Mouse (Mus musculus): ENCODE data around the gene Ric1. TPM values are rescaled to one million over a fixed set of nuclear protein-coding genes. Genes with fewer than 3 reads are reported as not detected.
"Not testable (repeated sequence)": the region's sequence is repeated elsewhere in the genome, so short reads cannot be mapped to it uniquely, and the experiment has no call there.

Ric1 gene
- polyA plus RNA-seq, 1 experiment from 2014 or later, result 7.6 TPM

GRCm38 (mm10) chr19:29515991-29516390 is 6.1 kb upstream of the Ric1 start:
- Histone ChIP-seq H3K27ac (ENCODE audit: low read depth, low read length) (no peak overlapping the region), H3K4me2 (no peak overlapping the region), H3K36me3 (ENCODE audit: control insufficient read depth, insufficient read depth, low read length) (no peaks in the 10 kb centered on the region), H3K27me3 (replicated peaks; ENCODE audit: control insufficient read depth, insufficient read depth, low read length) (no peaks in the 10 kb centered on the region), H3K4me3 (ENCODE audit: low read depth, low read length) (no peak overlapping the region), H3K4me1 (replicated peaks; ENCODE audit: control insufficient read depth, insufficient read depth, low read length) (0 out of 2 replicates have a peak, but pooled peaks cover 2% of the 10 kb centered on the region), H3K9me3 (ENCODE audit: control insufficient read depth, low read length) (no peaks in the 10 kb centered on the region), H3K9ac (ENCODE audit: low read depth, low read length) (no peak overlapping the region)
- WGBS, result 73% methylated on average over 10 of the region's 10 CpGs
- DNase-seq (ENCODE audit: low spot score) (peak; percentile 14), ATAC-seq (replicated peaks; ENCODE audit: low FRiP score) (no peak)

- WGBS, result 79% methylated on average over 7 of the region's 7 CpGs
- Histone ChIP-seq H3K4me1 (replicated peaks; ENCODE audit: control insufficient read depth, insufficient read depth, low read length) (0 out of 2 replicates have a peak, but pooled peaks cover 2% of the 10 kb centered on the region), H3K4me2 (no peak overlapping the region), H3K36me3 (ENCODE audit: control insufficient read depth, insufficient read depth, low read length) (no peaks in the 10 kb centered on the region), H3K4me3 (ENCODE audit: low read depth, low read length) (no peak overlapping the region), H3K27ac (ENCODE audit: low read depth, low read length) (no peak overlapping the region), H3K9me3 (ENCODE audit: control insufficient read depth, low read length) (no peaks in the 10 kb centered on the region), H3K9ac (ENCODE audit: low read depth, low read length) (no peak overlapping the region), H3K27me3 (replicated peaks; ENCODE audit: control insufficient read depth, insufficient read depth, low read length) (no peaks in the 10 kb centered on the region)
- ATAC-seq (replicated peaks; ENCODE audit: low FRiP score), result no peak
- DNase-seq (ENCODE audit: low spot score), result no peak
Observed at GRCm38 (mm10) chr19:29518409-29518808, 3.7 kb upstream of the Ric1 start.

DNA sequence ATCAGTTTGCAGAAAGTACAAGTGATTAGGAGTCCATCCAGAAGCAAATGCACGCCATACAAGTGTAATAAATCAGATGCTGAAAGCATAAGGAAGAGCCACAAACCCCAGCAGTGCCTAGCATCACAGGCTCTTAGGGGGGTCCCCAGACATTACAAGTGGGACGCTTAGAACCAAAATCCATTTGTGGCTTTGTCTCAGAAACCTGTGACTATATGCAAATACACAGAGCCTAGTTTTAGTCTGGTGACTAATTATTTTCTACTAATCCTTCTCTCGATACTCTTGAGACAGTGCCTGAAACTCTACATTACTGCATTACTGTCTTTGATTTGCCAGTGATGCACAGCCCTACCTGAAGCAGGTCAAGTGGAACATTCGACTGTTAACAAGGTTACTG is 3.2 kb upstream of the Ric1 start:
- DNase-seq (ENCODE audit: low spot score) (no peak), ATAC-seq (replicated peaks; ENCODE audit: low FRiP score) (no peak)
- 0 out of 2 replicates have a peak, but pooled peaks cover 2% of the 10 kb centered on the region for H3K4me1 ChIP-seq (replicated peaks; ENCODE audit: control insufficient read depth, insufficient read depth, low read length)
- H3K4me3 ChIP-seq (ENCODE audit: low read depth, low read length), result no peak overlapping the region
- no peaks in the 10 kb centered on the region for H3K27me3 ChIP-seq (replicated peaks; ENCODE audit: control insufficient read depth, insufficient read depth, low read length)
- no peak overlapping the region for H3K4me2 ChIP-seq
- WGBS, result 71% methylated on average over 4 of the region's 4 CpGs
- H3K9me3 ChIP-seq (ENCODE audit: control insufficient read depth, low read length), result no peaks in the 10 kb centered on the region
- H3K9ac ChIP-seq (ENCODE audit: low read depth, low read length), result no peak overlapping the region
- H3K36me3 ChIP-seq (ENCODE audit: control insufficient read depth, insufficient read depth, low read length), result no peaks in the 10 kb centered on the region
- no peak overlapping the region for H3K27ac ChIP-seq (ENCODE audit: low read depth, low read length)

GRCm38 (mm10) chr19:29520996-29521560 is 1.0 kb upstream of the Ric1 start:
- Histone ChIP-seq H3K9ac (ENCODE audit: low read depth, low read length) (peak overlapping the region; percentile 96; the same call in 1 of the 2 replicates), H3K4me1 (replicated peaks; ENCODE audit: control insufficient read depth, insufficient read depth, low read length) (0 out of 2 replicates have a peak, but pooled peaks cover 2% of the 10 kb centered on the region), H3K27me3 (replicated peaks; ENCODE audit: control insufficient read depth, insufficient read depth, low read length) (no peaks in the 10 kb centered on the region), H3K9me3 (ENCODE audit: control insufficient read depth, low read length) (no peaks in the 10 kb centered on the region), H3K27ac (ENCODE audit: low read depth, low read length) (no peak overlapping the region), H3K4me2 (peak overlapping the region; percentile 68), H3K4me3 (ENCODE audit: low read depth, low read length) (peak overlapping the region; percentile 93), H3K36me3 (ENCODE audit: control insufficient read depth, insufficient read depth, low read length) (no peaks in the 10 kb centered on the region)
- ATAC-seq (replicated peaks; ENCODE audit: low FRiP score), result no peak
- DNase-seq (ENCODE audit: low spot score), result no peak
- 45% methylated on average over 10 of the region's 10 CpGs for WGBS

DNA sequence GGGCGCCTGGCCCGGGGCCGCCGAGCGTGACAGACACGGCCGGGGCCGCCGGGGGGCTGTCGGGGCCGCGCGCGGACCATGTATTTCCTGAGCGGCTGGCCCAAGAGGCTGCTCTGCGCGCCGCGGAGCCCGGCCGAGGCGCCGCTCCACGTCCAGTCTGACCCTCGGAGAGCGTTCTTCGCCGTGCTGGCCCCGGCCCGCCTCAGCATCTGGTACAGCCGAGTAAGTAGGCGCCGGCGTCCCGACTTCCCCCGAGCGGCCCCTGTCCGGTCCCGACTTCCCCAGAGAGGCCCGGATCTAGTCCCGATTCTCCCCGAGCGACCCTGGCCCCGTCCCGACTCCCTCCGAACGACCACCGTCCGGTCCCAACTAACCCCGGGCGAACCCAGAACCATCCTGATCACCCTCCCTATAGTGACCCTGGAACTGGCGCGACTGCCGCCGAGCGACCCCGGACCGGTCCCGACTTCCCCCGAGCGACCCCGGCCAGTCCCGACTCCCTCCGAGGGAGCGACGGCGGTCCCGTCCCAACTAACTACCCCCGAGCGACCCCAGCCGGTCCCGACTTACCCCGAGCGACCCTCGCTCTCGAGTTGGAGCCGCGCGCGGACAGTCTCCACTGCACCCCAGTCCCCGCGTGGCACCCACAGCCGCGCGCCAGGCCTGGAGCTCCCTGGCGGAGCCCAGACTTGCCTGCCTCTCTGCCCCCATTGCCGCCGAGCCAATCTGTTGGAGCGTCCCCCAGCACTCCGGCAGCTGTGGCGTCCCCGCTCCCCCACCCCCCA is 555 bp downstream of the Ric1 start:
- H3K4me3 ChIP-seq (ENCODE audit: low read depth, low read length), result peak overlapping the region; percentile 93
- peak overlapping the region; percentile 72 for H3K27ac ChIP-seq (ENCODE audit: low read depth, low read length)
- peak overlapping the region; percentile 68 for H3K4me2 ChIP-seq
- peak overlapping the region; percentile 96 for H3K9ac ChIP-seq (ENCODE audit: low read depth, low read length)
- 0 out of 2 replicates have a peak, but pooled peaks cover under 1% of the 10 kb centered on the region for H3K4me1 ChIP-seq (replicated peaks; ENCODE audit: control insufficient read depth, insufficient read depth, low read length)
- H3K9me3 ChIP-seq (ENCODE audit: control insufficient read depth, low read length), result no peaks in the 10 kb centered on the region
- H3K36me3 ChIP-seq (ENCODE audit: control insufficient read depth, insufficient read depth, low read length), result no peaks in the 10 kb centered on the region
- DNase-seq (ENCODE audit: low spot score) (peak; percentile 77), ATAC-seq (replicated peaks; ENCODE audit: low FRiP score) (peak; percentile 54)
- H3K27me3 ChIP-seq (replicated peaks; ENCODE audit: control insufficient read depth, insufficient read depth, low read length), result no peaks in the 10 kb centered on the region
- WGBS, result under 1% methylated on average over 91 of the region's 92 CpGs

- Histone ChIP-seq H3K9ac (ENCODE audit: low read depth, low read length) (peak overlapping the region; percentile 96), H3K36me3 (ENCODE audit: control insufficient read depth, insufficient read depth, low read length) (no peaks in the 10 kb centered on the region), H3K4me3 (ENCODE audit: low read depth, low read length) (peak overlapping the region; percentile 93), H3K9me3 (ENCODE audit: control insufficient read depth, low read length) (no peaks in the 10 kb centered on the region), H3K4me1 (replicated peaks; ENCODE audit: control insufficient read depth, insufficient read depth, low read length) (no peaks in the 10 kb centered on the region), H3K27ac (ENCODE audit: low read depth, low read length) (peak overlapping the region; percentile 72), H3K27me3 (replicated peaks; ENCODE audit: control insufficient read depth, insufficient read depth, low read length) (no peaks in the 10 kb centered on the region), H3K4me2 (peak overlapping the region; percentile 68)
- WGBS, result under 1% methylated on average over 9 of the region's 9 CpGs
- ATAC-seq (replicated peaks; ENCODE audit: low FRiP score) (no peak), DNase-seq (ENCODE audit: low spot score) (peak; percentile 51)
Observed at GRCm38 (mm10) chr19:29523230-29523582, 1.1 kb downstream of the Ric1 start.

DNA sequence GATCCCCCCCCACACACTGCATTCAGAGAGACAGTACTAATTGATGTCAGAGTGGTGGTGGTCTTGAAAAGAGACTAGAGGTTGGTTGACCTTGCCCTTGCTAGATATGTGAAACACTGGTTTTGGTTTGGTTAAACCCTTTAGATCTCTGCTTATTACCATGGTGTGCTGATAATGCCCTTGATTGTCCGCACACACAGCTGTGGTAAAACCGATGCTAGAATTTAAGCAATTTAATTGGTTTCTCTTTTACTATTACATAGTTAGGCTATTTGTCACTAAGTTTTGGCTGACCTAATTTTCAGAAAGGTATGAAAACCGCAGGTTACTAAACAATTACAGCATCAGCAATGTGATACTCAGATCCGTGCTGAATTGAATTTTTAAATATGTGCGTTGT is 1.6 kb downstream of the Ric1 start:
- no peak for ATAC-seq (replicated peaks; ENCODE audit: low FRiP score)
- Histone ChIP-seq H3K4me2 (peak overlapping the region; percentile 68), H3K4me3 (ENCODE audit: low read depth, low read length) (peak overlapping the region; percentile 93), H3K36me3 (ENCODE audit: control insufficient read depth, insufficient read depth, low read length) (no peaks in the 10 kb centered on the region), H3K4me1 (replicated peaks; ENCODE audit: control insufficient read depth, insufficient read depth, low read length) (no peaks in the 10 kb centered on the region), H3K27ac (ENCODE audit: low read depth, low read length) (no peak overlapping the region; the same call in 1 of the 2 replicates), H3K27me3 (replicated peaks; ENCODE audit: control insufficient read depth, insufficient read depth, low read length) (no peaks in the 10 kb centered on the region), H3K9ac (ENCODE audit: low read depth, low read length) (peak overlapping the region; percentile 96), H3K9me3 (ENCODE audit: control insufficient read depth, low read length) (no peaks in the 10 kb centered on the region)
- DNase-seq (ENCODE audit: low spot score), result no peak
- 39% methylated on average over 5 of the region's 5 CpGs for WGBS

- 73% methylated on average over 4 of the region's 4 CpGs for WGBS
- no peak overlapping the region for H3K4me2 ChIP-seq
- no peak overlapping the region for H3K27ac ChIP-seq (ENCODE audit: low read depth, low read length)
- no peaks in the 10 kb centered on the region for H3K4me1 ChIP-seq (replicated peaks; ENCODE audit: control insufficient read depth, insufficient read depth, low read length)
- DNase-seq (ENCODE audit: low spot score) (no peak), ATAC-seq (replicated peaks; ENCODE audit: low FRiP score) (no peak)
- H3K36me3 ChIP-seq (ENCODE audit: control insufficient read depth, insufficient read depth, low read length), result no peaks in the 10 kb centered on the region
- no peak overlapping the region for H3K4me3 ChIP-seq (ENCODE audit: low read depth, low read length)
- H3K9me3 ChIP-seq (ENCODE audit: control insufficient read depth, low read length), result no peaks in the 10 kb centered on the region
- H3K9ac ChIP-seq (ENCODE audit: low read depth, low read length), result no peak overlapping the region
- H3K27me3 ChIP-seq (replicated peaks; ENCODE audit: control insufficient read depth, insufficient read depth, low read length), result no peaks in the 10 kb centered on the region
Observed at GRCm38 (mm10) chr19:29524614-29525013, 2.5 kb downstream of the Ric1 start.

GRCm38 (mm10) chr19:29525588-29525987 is 3.5 kb downstream of the Ric1 start:
- not testable (repeated sequence) for H3K36me3 ChIP-seq (ENCODE audit: control insufficient read depth, insufficient read depth, low read length); DNase-seq (ENCODE audit: low spot score); ATAC-seq (replicated peaks; ENCODE audit: low FRiP score); H3K9me3 ChIP-seq (ENCODE audit: control insufficient read depth, low read length); H3K4me1 ChIP-seq (replicated peaks; ENCODE audit: control insufficient read depth, insufficient read depth, low read length); H3K27ac ChIP-seq (ENCODE audit: low read depth, low read length); H3K4me2 ChIP-seq; H3K4me3 ChIP-seq (ENCODE audit: low read depth, low read length); H3K27me3 ChIP-seq (replicated peaks; ENCODE audit: control insufficient read depth, insufficient read depth, low read length); H3K9ac ChIP-seq (ENCODE audit: low read depth, low read length)
- 82% methylated on average over 4 of the region's 4 CpGs for WGBS

All from liver, embryonic 11.5 days (tissue).